Mouse (Mus musculus): ENCODE measurements around the gene Eif1.
"Not testable (repeated sequence)": the region's sequence is repeated elsewhere in the genome, so short reads cannot be mapped to it uniquely, and the experiment has no call there.

DNA sequence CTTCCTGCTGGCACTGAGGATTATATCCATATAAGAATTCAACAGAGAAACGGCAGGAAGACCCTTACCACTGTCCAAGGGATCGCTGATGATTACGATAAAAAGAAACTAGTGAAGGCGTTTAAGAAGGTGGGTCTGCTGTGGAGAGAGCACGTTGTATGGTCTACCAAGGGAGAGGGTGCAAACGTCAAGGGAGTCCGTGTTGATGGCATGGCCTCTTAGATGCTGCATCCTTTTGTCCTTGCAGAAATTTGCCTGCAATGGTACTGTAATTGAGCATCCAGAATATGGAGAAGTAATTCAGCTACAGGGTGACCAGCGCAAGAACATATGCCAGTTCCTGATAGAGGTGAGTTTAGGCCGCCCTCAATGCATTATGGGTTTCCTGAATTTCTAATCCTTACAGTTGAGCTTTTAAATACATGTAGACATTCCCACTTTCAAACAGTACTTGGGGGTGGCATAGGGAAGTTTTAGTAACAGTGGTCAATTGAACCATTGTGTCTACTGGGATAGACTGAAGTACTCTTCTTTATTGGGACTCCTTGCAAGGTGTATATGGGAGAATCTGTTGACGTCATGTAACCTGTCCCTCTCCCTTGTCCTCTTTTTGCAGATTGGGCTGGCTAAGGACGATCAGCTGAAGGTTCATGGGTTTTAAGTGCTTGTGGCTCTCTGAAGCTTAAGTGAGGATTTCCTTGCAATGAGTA lies 1.2 kb downstream of the Eif1 start:
- TF ChIP-seq GATA1 (IDR thresholded peaks at IDR 0.05; ENCODE audit: borderline replicate concordance, low read length); FLI1 (IDR thresholded peaks at IDR 0.05; ENCODE audit: low read length): not testable (repeated sequence)
